24 mouse cellular contexts compared by ENCODE assay signal in genomic region chr16:92021656-92022400, GRCm38 (mm10). TPM values are rescaled to one million over a fixed set of nuclear protein-coding genes. Genes with fewer than 3 reads are reported as not detected.
A peak's percentile ranks its signal among the peaks of the same experiment; 100 is the strongest.
DNase-seq lines count a peak whose midpoint lies in the region; ATAC-seq and TF ChIP-seq lines count a peak whose summit lies in the region.
"Had no signal": no experiment of that assay in that cellular context is flagged by ENCODE, and none has a peak within 500 bp of the region (broad histone marks: within the 10 kb centered on the region; RNA-seq: fewer than 3 reads in every experiment).

No protein-coding gene starts in this region.

- TF ChIP-seq CTCF in hindbrain, postnatal 0 days (IDR thresholded peaks at IDR 0.05; ENCODE audit: low read depth): no peak
- no peak for TF ChIP-seq CTCF in Patski (IDR thresholded peaks at IDR 0.05)

- POLR2A ChIA-PET in Patski (lab: Charles Lee): no interaction called here

- H3K4me1 ChIP-seq in hindbrain, embryonic 10.5 days (replicated peaks): peaks cover 24% of the 10 kb centered on the region
- H3K4me1 ChIP-seq in hindbrain, postnatal 0 days (ENCODE audit: insufficient read depth, low read length): peaks cover 8% of the 10 kb centered on the region; the same call in 1 of the 2 replicates
- peaks cover 5 to 6% of the 10 kb centered on the region in 2 experiments for H3K4me1 ChIP-seq in ES-E14 (ENCODE audit: control insufficient read depth in 2 of 2, insufficient read depth in 2 of 2, low read length in 2 of 2, poor library complexity in 1 of 2)
- H3K4me1 ChIP-seq in intestine, embryonic 16.5 days (ENCODE audit: control insufficient read depth, insufficient read depth, low read length): 0 out of 2 replicates have a peak, but pooled peaks cover 5% of the 10 kb centered on the region
- H3K4me1 ChIP-seq in midbrain, embryonic 15.5 days: peaks cover 12% of the 10 kb centered on the region
- H3K4me1 ChIP-seq: liver, embryonic 15.5 days had no signal

- DNase-seq in hindbrain, embryonic 10.5 days (ENCODE audit: low spot score): no peak
- DNase-seq in hindbrain, postnatal 0 days (ENCODE audit: low spot score): no peak
- DNase-seq in ES-E14 (ENCODE audit: low read depth, low spot score) (peak; percentile 31), Patski (ENCODE audit: low read depth, low spot score) (peak; percentile 12)
- DNase-seq in frontal cortex, adult 2 months (ENCODE audit: extremely low spot score in 1 of 2, low spot score in 1 of 2): no peak
- DNase-seq: adrenal gland, adult 8-10 months; cerebellum, adult 11 months; gastrocnemius, adult 2 months; thymus, postnatal 25 days had no signal

- H3K4me2 ChIP-seq in hindbrain, postnatal 0 days (ENCODE audit: low read depth, low read length): no peak overlapping the region
- H3K4me2 ChIP-seq in intestine, embryonic 16.5 days (ENCODE audit: low read depth, low read length): no peak overlapping the region
- no peak overlapping the region for H3K4me2 ChIP-seq in midbrain, embryonic 15.5 days
- H3K4me2 ChIP-seq: hindbrain, embryonic 12.5 days; limb, embryonic 12.5 days; liver, embryonic 15.5 days; neural tube, embryonic 15.5 days had no signal

- no peak overlapping the region for H3K9ac ChIP-seq in hindbrain, postnatal 0 days (replicated peaks; ENCODE audit: low read length)
- no peak overlapping the region for H3K9ac ChIP-seq in ES-E14 (ENCODE audit: insufficient read depth, low read depth, low read length, poor library complexity, severe bottlenecking)
- no peak overlapping the region for H3K9ac ChIP-seq in intestine, embryonic 16.5 days (ENCODE audit: low read depth, low read length)
- no peak overlapping the region for H3K9ac ChIP-seq in midbrain, embryonic 15.5 days
- H3K9ac ChIP-seq: forebrain, postnatal 0 days; hindbrain, embryonic 12.5 days; limb, embryonic 12.5 days; liver, embryonic 15.5 days; neural tube, embryonic 15.5 days had no signal

- no peaks in the 10 kb centered on the region for H3K27me3 ChIP-seq in hindbrain, embryonic 10.5 days (ENCODE audit: insufficient read depth, poor library complexity, severe bottlenecking)
- H3K27me3 ChIP-seq in hindbrain, postnatal 0 days (ENCODE audit: insufficient read depth, low read length): no peaks in the 10 kb centered on the region
- no peaks in the 10 kb centered on the region for H3K27me3 ChIP-seq in Patski
- no peaks in the 10 kb centered on the region for H3K27me3 ChIP-seq in intestine, embryonic 16.5 days (replicated peaks; ENCODE audit: control insufficient read depth, insufficient read depth, low read length)
- no peaks in the 10 kb centered on the region for H3K27me3 ChIP-seq in midbrain, embryonic 15.5 days (replicated peaks)
- H3K27me3 ChIP-seq: hindbrain, embryonic 12.5 days; limb, embryonic 12.5 days; neural tube, embryonic 15.5 days had no signal

- 0 out of 2 replicates have a peak overlapping the region, but pooled peaks have one; percentile 4 for H3K27ac ChIP-seq in hindbrain, embryonic 10.5 days
- no peak overlapping the region for H3K27ac ChIP-seq in hindbrain, postnatal 0 days
- H3K27ac ChIP-seq in ES-E14 (ENCODE audit: insufficient read depth, low read depth, low read length, poor library complexity, severe bottlenecking): no peak overlapping the region
- no peak overlapping the region for H3K27ac ChIP-seq in intestine, embryonic 16.5 days (ENCODE audit: low read length)
- no peak overlapping the region for H3K27ac ChIP-seq in midbrain, embryonic 15.5 days
- H3K27ac ChIP-seq: gastrocnemius, adult 2 months; hindbrain, embryonic 12.5 days; kidney, postnatal 0 days; limb, embryonic 12.5 days; liver, embryonic 15.5 days; midbrain, embryonic 10.5 days; neural tube, embryonic 15.5 days had no signal

- WGBS in hindbrain, embryonic 10.5 days: 84% methylated on average over 12 of the region's 12 CpGs
- WGBS in hindbrain, postnatal 0 days: 84% methylated on average over 12 of the region's 12 CpGs
- WGBS in intestine, embryonic 16.5 days: 80% methylated on average over 12 of the region's 12 CpGs
- WGBS in midbrain, embryonic 15.5 days: 90% methylated on average over 12 of the region's 12 CpGs

- ATAC-seq in hindbrain, postnatal 0 days: no peak
- no peak for ATAC-seq in Patski
- peak; percentile 24; the same call in 1 of the 2 replicates for ATAC-seq in intestine, embryonic 16.5 days
- ATAC-seq in midbrain, embryonic 15.5 days (replicated peaks): no peak
- ATAC-seq: forebrain, postnatal 0 days; lung, postnatal 0 days had no signal

- no peak overlapping the region for H3K4me3 ChIP-seq in hindbrain, embryonic 10.5 days
- H3K4me3 ChIP-seq in hindbrain, postnatal 0 days (ENCODE audit: low read length): no peak overlapping the region
- peak overlapping the region in 1 of 2 experiments; percentile 10; a peak in 2 of 4 replicates for H3K4me3 ChIP-seq in ES-E14 (ENCODE audit: insufficient read depth in 1 of 2, low read depth in 1 of 2, low read length in 2 of 2, poor library complexity in 1 of 2, severe bottlenecking in 1 of 2)
- no peak overlapping the region for H3K4me3 ChIP-seq in intestine, embryonic 16.5 days (ENCODE audit: low read length)
- H3K4me3 ChIP-seq in midbrain, embryonic 15.5 days: no peak overlapping the region
- H3K4me3 ChIP-seq: erythroblast, embryonic 14.5 days; gastrocnemius, adult 2 months; hindbrain, embryonic 12.5 days; limb, embryonic 12.5 days; liver, embryonic 15.5 days; midbrain, embryonic 10.5 days; myocyte; neural tube, embryonic 15.5 days had no signal

- H3K9me3 ChIP-seq in hindbrain, embryonic 10.5 days: no peaks in the 10 kb centered on the region
- no peaks in the 10 kb centered on the region for H3K9me3 ChIP-seq in hindbrain, postnatal 0 days (ENCODE audit: low read length)
- H3K9me3 ChIP-seq in ES-E14 (ENCODE audit: control insufficient read depth, insufficient read depth, low read depth, low read length): no peaks in the 10 kb centered on the region
- H3K9me3 ChIP-seq in intestine, embryonic 16.5 days (ENCODE audit: control insufficient read depth, low read length): no peaks in the 10 kb centered on the region
- H3K9me3 ChIP-seq in midbrain, embryonic 15.5 days: no peaks in the 10 kb centered on the region
- H3K9me3 ChIP-seq: hindbrain, embryonic 12.5 days; limb, embryonic 12.5 days; liver, embryonic 15.5 days; midbrain, embryonic 10.5 days; neural tube, embryonic 15.5 days had no signal

- H3K36me3 ChIP-seq in hindbrain, embryonic 10.5 days: no peaks in the 10 kb centered on the region
- no peaks in the 10 kb centered on the region for H3K36me3 ChIP-seq in hindbrain, postnatal 0 days (ENCODE audit: insufficient read depth, low read length)
- H3K36me3 ChIP-seq in ES-E14 (ENCODE audit: control insufficient read depth, insufficient read depth, low read length, poor library complexity, severe bottlenecking): 0 out of 2 replicates have a peak, but pooled peaks cover 1% of the 10 kb centered on the region
- no peaks in the 10 kb centered on the region for H3K36me3 ChIP-seq in intestine, embryonic 16.5 days (ENCODE audit: control insufficient read depth, insufficient read depth, low read length)
- H3K36me3 ChIP-seq in midbrain, embryonic 15.5 days (replicated peaks): no peaks in the 10 kb centered on the region
- H3K36me3 ChIP-seq: hindbrain, embryonic 12.5 days; limb, embryonic 12.5 days; liver, embryonic 15.5 days; midbrain, embryonic 10.5 days; neural tube, embryonic 15.5 days had no signal

- CTCF ChIA-PET in Patski (lab: Charles Lee): interaction anchor here (1.3 kb wide), 1 partner anchor 12 kb away, joined by 3 read pairs; no protein-coding TSS in a partner anchor

- in situ Hi-C loops in ES-E14 (cut with MboI; ENCODE audit: low sequenced_read_pairs in 2 of 2, unreplicated experiment in 2 of 2): no loop called here
- in situ Hi-C loops in Patski (cut with MboI; ENCODE audit: low pct_unique_long_range_greater_than_20kb): no loop called here

TF ChIP-seq in ES-E14, 5 proteins besides CTCF, POLR2A, EP300 and RAD21:
- TF ChIP-seq MAFK (IDR thresholded peaks at IDR 0.05; ENCODE audit: insufficient read depth, low read depth, low read length) (no peak), HCFC1 (IDR thresholded peaks at IDR 0.05; ENCODE audit: borderline replicate concordance, insufficient read depth, low read length) (no peak), ZC3H11A (IDR thresholded peaks at IDR 0.05; ENCODE audit: borderline replicate concordance, low read depth, low read length) (no peak)

RNA-seq across cellular contexts. Expression of gene Mrps6, which starts 36.2 kb away (rescaled TPM):
- polyA plus RNA-seq in hindbrain, embryonic 10.5 days (2016; fragmentation: Nextera tagmentation; extraction: Ambion mirVana): 139 and 143 TPM in 2 replicates
- 24.9 and 33.2 TPM in 2 replicates for total RNA-seq in hindbrain, postnatal 0 days (2014; rRNA removed)
- polyA plus RNA-seq in hindbrain, postnatal 0 days (2015; fragmentation: Nextera tagmentation; extraction: Ambion mirVana): 181 and 183 TPM in 2 replicates
- total RNA-seq in ES-E14 (2012; rRNA removed): 14.0 and 30.4 TPM in 2 replicates
- polyA plus RNA-seq in Patski (2021): 293 TPM
- polyA plus RNA-seq in intestine, embryonic 16.5 days (2015; fragmentation: Nextera tagmentation; extraction: Ambion mirVana): 93.1 and 106 TPM in 2 replicates
- polyA plus RNA-seq in frontal cortex, adult 2 months (2012; rRNA removed): 64.8 and 64.9 TPM in 2 replicates
- polyA plus RNA-seq in midbrain, embryonic 15.5 days (2015; fragmentation: Nextera tagmentation; extraction: Ambion mirVana): 156 and 163 TPM in 2 replicates
- polyA plus RNA-seq: erythroblast, embryonic 14.5 days had no signal

RNA-seq across cellular contexts. Expression of gene Gm49711, which starts 36.3 kb away (rescaled TPM):
- polyA plus RNA-seq in hindbrain, embryonic 10.5 days (2016; fragmentation: Nextera tagmentation; extraction: Ambion mirVana): 0.24 TPM in 1 of 2 replicates, not detected in the other
- not detected in 2 replicates for total RNA-seq in hindbrain, postnatal 0 days (2014; rRNA removed)
- 0.58 and 0.82 TPM in 2 replicates for polyA plus RNA-seq in hindbrain, postnatal 0 days (2015; fragmentation: Nextera tagmentation; extraction: Ambion mirVana)
- total RNA-seq in ES-E14 (2012; rRNA removed): not detected in 2 replicates
- polyA plus RNA-seq in Patski (2021): 0.06 TPM
- polyA plus RNA-seq in intestine, embryonic 16.5 days (2015; fragmentation: Nextera tagmentation; extraction: Ambion mirVana): not detected in 2 replicates
- 0.40 TPM in 2 replicates for polyA plus RNA-seq in frontal cortex, adult 2 months (2012; rRNA removed)
- polyA plus RNA-seq in midbrain, embryonic 15.5 days (2015; fragmentation: Nextera tagmentation; extraction: Ambion mirVana): 0.72 and 0.73 TPM in 2 replicates
- total RNA-seq: adrenal gland, adult 8-10 months; forebrain, postnatal 0 days; gastrocnemius, adult 2 months had no signal
- polyA plus RNA-seq: heart, embryonic 14.5 days; intestine, embryonic 14.5 days; limb, embryonic 12.5 days; liver, embryonic 15.5 days; myocyte; testis, adult 2 months had no signal

RNA-seq across cellular contexts. Expression of gene Slc5a3, which starts 36.3 kb away (rescaled TPM):
- 9.8 and 11.3 TPM in 2 replicates for polyA plus RNA-seq in hindbrain, embryonic 10.5 days (2016; fragmentation: Nextera tagmentation; extraction: Ambion mirVana)
- 23.9 and 30.9 TPM in 2 replicates for total RNA-seq in hindbrain, postnatal 0 days (2014; rRNA removed)
- 9.6 and 10.0 TPM in 2 replicates for polyA plus RNA-seq in hindbrain, postnatal 0 days (2015; fragmentation: Nextera tagmentation; extraction: Ambion mirVana)
- 13.2 and 14.3 TPM in 2 replicates for total RNA-seq in ES-E14 (2012; rRNA removed)
- 50.3 TPM for polyA plus RNA-seq in Patski (2021)
- 3.2 and 3.5 TPM in 2 replicates for polyA plus RNA-seq in intestine, embryonic 16.5 days (2015; fragmentation: Nextera tagmentation; extraction: Ambion mirVana)
- 5.5 and 5.7 TPM in 2 replicates for polyA plus RNA-seq in frontal cortex, adult 2 months (2012; rRNA removed)
- 18.3 and 21.3 TPM in 2 replicates for polyA plus RNA-seq in midbrain, embryonic 15.5 days (2015; fragmentation: Nextera tagmentation; extraction: Ambion mirVana)
- polyA plus RNA-seq: erythroblast, embryonic 14.5 days had no signal

Comparison
In these comparisons a context has a peak if more than half of its experiments do, and no peak if none do; other contexts are left out.
1. DNase-seq: peak in ES-E14 (single experiment) and Patski (single experiment); none in hindbrain, embryonic 10.5 days (single experiment), hindbrain, postnatal 0 days (single experiment) and frontal cortex, adult 2 months (0 of 2).